Mouse (Mus musculus) heart, embryonic 15.5 days (tissue): ENCODE results near the gene Gdpd3. TPM values are rescaled to one million over a fixed set of nuclear protein-coding genes. Genes with fewer than 3 reads are reported as not detected.

Experiments
- ATAC-seq: fragments of 200-750 bp; cut with Nextera tagmentation; replicated peaks from 2 replicates; pipeline ENCODE4 v1.8.0; 2017; ENCODE audit warnings: low read depth, moderate TSS enrichment; ENCODE audit not compliant: insufficient number of reproducible peaks, insufficient read depth, low FRiP score
- H3K27ac ChIP-seq: fragments of 300-500 bp; sonication (generic); 2 replicates; pipeline ENCODE4 v1.5.1; 2015; ENCODE audit warnings: mild to moderate bottlenecking, inconsistent platforms
- H3K27me3 ChIP-seq: fragments of 300-500 bp; sonication (generic); 2 replicates; pipeline ENCODE4 v1.6.1; 2015; ENCODE audit warnings: inconsistent platforms
- H3K36me3 ChIP-seq: fragments of 300-500 bp; sonication (generic); 2 replicates; pipeline ENCODE4 v1.6.1; 2015; ENCODE audit warnings: mild to moderate bottlenecking, inconsistent platforms
- H3K4me1 ChIP-seq: fragments of 300-500 bp; sonication (generic); replicated peaks from 2 replicates; pipeline ENCODE4 v1.6.1; 2015; ENCODE audit warnings: inconsistent platforms
- H3K4me2 ChIP-seq: fragments of 300-500 bp; sonication (generic); 2 replicates; pipeline ENCODE4 v1.6.1; 2015; ENCODE audit warnings: inconsistent platforms, mild to moderate bottlenecking, moderate library complexity
- H3K4me3 ChIP-seq: fragments of 300-500 bp; sonication (generic); 2 replicates; pipeline ENCODE4 v1.5.1; 2015; ENCODE audit warnings: mild to moderate bottlenecking, inconsistent platforms
- H3K9ac ChIP-seq: fragments of 300-500 bp; sonication (generic); 2 replicates; pipeline ENCODE4 v1.6.1; 2015; ENCODE audit warnings: mild to moderate bottlenecking, inconsistent platforms
- H3K9me3 ChIP-seq: fragments of 300-500 bp; sonication (generic); replicated peaks from 2 replicates; pipeline ENCODE4 v1.6.1; 2016; ENCODE audit warnings: inconsistent platforms
- WGBS: fragments of 180-500 bp; shearing (Covaris S2); methylation state at CpG from one replicate; pipeline ENCODE4 v1.1.7; 2015; ENCODE audit warnings: mixed read lengths; 5-methylcytosine and 5-hydroxymethylcytosine counted together
- polyA plus RNA-seq: library from polyadenylated mRNA; unstranded; fragments of >200 nt; fragmentation: Nextera tagmentation; extraction: Ambion mirVana; gene quantifications from 2 replicates; pipeline ENCODE4 v1.2.1, GENCODE M21; 2015

The Gdpd3 gene
- polyA plus RNA-seq, 1 experiment from 2014 or later = 1.2 TPM

GRCm38 (mm10) chr7:126799468-126800268, 33.5 kb downstream of the Gdpd3 start:
- Histone ChIP-seq H3K4me1 (peaks cover 47% of the 10 kb centered on the region), H3K9ac (peak overlapping the region; percentile 73), H3K27me3 (no peaks in the 10 kb centered on the region), H3K9me3 (no peaks in the 10 kb centered on the region), H3K27ac (peak overlapping the region; percentile 100), H3K4me2 (peak overlapping the region; percentile 83), H3K4me3 (peak overlapping the region; percentile 88), H3K36me3 (peaks cover 25% of the 10 kb centered on the region)
- ATAC-seq = peak; percentile 87
- 1% methylated on average over 38 of the region's 38 CpGs for WGBS

DNA sequence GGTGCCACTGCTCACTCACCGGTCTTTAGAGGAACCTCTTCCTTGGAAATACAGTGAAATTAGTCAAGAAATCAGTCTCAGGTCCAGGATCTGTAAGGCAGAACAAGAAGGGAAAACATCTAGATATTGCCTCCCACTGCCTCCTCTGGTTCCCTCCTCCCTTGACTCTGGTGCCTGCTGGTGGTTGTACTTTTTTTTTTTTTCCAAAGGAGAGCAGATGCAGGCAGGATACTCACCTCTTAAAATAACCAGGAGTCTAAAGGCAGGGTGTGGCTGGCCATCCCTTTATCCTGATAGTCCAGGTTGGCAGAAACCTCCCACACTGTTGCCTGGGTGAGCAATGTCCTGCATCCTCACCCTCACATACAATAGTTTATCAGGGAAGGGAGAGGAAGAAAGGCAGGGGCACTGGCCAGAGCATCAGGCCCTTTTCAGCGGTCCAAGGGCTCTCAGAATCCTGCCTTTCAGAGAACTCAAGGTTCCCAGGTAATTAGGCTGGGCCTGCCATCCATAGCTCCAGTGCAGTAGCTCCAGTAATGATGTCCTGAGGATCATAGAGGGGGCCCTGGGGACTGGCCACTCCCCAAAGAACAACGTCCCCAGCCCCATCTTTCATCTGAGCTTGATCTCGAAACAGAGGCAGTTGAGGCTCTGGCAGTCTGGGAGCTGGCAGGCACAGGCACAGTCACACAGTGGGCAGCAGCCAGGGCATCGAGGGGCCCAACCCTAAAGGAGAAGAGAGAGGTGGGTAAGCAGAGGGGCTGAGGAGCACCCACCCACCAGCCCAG, 34.3 kb downstream of the Gdpd3 start:
- H3K4me1 ChIP-seq = peaks cover 39% of the 10 kb centered on the region
- peak overlapping the region; percentile 100 for H3K27ac ChIP-seq
- H3K9ac ChIP-seq = peak overlapping the region; percentile 73
- ATAC-seq = no peak
- no peaks in the 10 kb centered on the region for H3K27me3 ChIP-seq
- H3K4me2 ChIP-seq = peak overlapping the region; percentile 83
- peaks cover 19% of the 10 kb centered on the region for H3K36me3 ChIP-seq
- H3K4me3 ChIP-seq = peak overlapping the region; percentile 88
- WGBS = 51% methylated on average over 5 of the region's 5 CpGs
- H3K9me3 ChIP-seq = no peaks in the 10 kb centered on the region

GRCm38 (mm10) chr7:126801057-126801422, 34.9 kb downstream of the Gdpd3 start:
- Histone ChIP-seq H3K9ac (no peak overlapping the region), H3K4me1 (peaks cover 33% of the 10 kb centered on the region), H3K27ac (peak overlapping the region; percentile 100), H3K27me3 (no peaks in the 10 kb centered on the region), H3K4me2 (0 out of 2 replicates have a peak overlapping the region, but pooled peaks have one; percentile 83), H3K9me3 (no peaks in the 10 kb centered on the region), H3K36me3 (peaks cover 15% of the 10 kb centered on the region), H3K4me3 (no peak overlapping the region)
- no peak for ATAC-seq
- WGBS = 89% methylated on average over 16 of the region's 16 CpGs

- WGBS = 74% methylated on average over 11 of the region's 11 CpGs
- no peak overlapping the region for H3K9ac ChIP-seq
Measured at GRCm38 (mm10) chr7:126802134-126802889, 36.2 kb downstream of the Gdpd3 start.

GRCm38 (mm10) chr7:126803181-126803580, 37.0 kb downstream of the Gdpd3 start:
- Histone ChIP-seq H3K27me3 (no peaks in the 10 kb centered on the region), H3K4me1 (peaks cover 27% of the 10 kb centered on the region), H3K36me3 (0 out of 2 replicates have a peak, but pooled peaks cover 4% of the 10 kb centered on the region), H3K4me2 (no peak overlapping the region), H3K27ac (no peak overlapping the region), H3K4me3 (no peak overlapping the region), H3K9ac (no peak overlapping the region), H3K9me3 (no peaks in the 10 kb centered on the region)
- no peak for ATAC-seq
- 76% methylated on average over 6 of the region's 6 CpGs for WGBS

More at GRCm38 (mm10) chr7:126802134-126802889, 36.2 kb downstream of the Gdpd3 start:
- Histone ChIP-seq H3K36me3 (0 out of 2 replicates have a peak, but pooled peaks cover 4% of the 10 kb centered on the region), H3K9me3 (no peaks in the 10 kb centered on the region), H3K27ac (no peak overlapping the region), H3K4me3 (no peak overlapping the region), H3K4me1 (peaks cover 25% of the 10 kb centered on the region), H3K27me3 (no peaks in the 10 kb centered on the region), H3K4me2 (no peak overlapping the region)
- no peak for ATAC-seq

DNA sequence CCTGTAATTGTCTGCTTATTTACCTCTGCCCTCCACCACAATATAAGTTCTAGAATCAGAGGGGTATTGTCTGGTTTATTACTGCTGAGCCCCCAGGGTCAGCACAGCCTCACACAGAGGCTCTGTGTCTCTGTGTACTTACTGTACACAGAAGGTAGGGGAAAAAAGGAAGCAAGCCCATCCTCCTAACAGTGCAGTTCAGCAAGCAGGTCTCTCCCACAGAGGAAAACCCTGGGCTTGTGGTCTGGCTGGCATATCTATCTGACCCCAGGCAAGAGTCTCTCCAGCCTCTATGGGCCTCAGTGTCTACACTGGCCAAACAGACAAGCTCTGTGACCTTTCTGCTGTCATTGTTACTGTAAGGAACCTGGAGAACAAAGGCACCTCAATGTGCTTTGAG, 37.6 kb downstream of the Gdpd3 start:
- no peak for ATAC-seq
- H3K9ac ChIP-seq = no peak overlapping the region
- H3K4me1 ChIP-seq = peaks cover 33% of the 10 kb centered on the region
- H3K27me3 ChIP-seq = no peaks in the 10 kb centered on the region
- H3K4me2 ChIP-seq = no peak overlapping the region
- no peaks in the 10 kb centered on the region for H3K9me3 ChIP-seq
- 0 out of 2 replicates have a peak, but pooled peaks cover 4% of the 10 kb centered on the region for H3K36me3 ChIP-seq
- H3K27ac ChIP-seq = no peak overlapping the region
- no peak overlapping the region for H3K4me3 ChIP-seq

DNA sequence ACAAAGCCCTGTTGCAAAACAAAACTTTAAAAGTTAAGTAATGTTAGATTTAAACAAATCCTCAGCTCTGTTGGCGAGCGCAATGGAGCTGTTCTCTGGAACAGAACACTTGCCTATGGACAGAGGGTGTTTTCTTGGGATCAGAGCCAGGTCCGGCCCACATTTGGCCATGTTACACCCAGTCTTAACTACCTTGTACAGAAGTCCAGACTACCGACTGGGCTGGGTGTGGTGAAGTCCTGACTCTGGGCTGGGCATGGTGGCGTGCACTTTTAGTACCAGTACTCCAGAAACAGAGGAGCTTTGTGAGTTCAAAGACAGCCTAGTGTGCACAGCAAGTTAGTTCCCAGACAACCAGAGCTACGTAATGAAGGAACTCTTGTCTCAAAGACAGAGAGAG, 40.8 kb downstream of the Gdpd3 start:
- peak overlapping the region; percentile 33 for H3K27ac ChIP-seq
- 52% methylated on average over 6 of the region's 6 CpGs for WGBS
- 0 out of 2 replicates have a peak, but pooled peaks cover 4% of the 10 kb centered on the region for H3K36me3 ChIP-seq
- H3K9ac ChIP-seq = no peak overlapping the region
- peaks cover 26% of the 10 kb centered on the region for H3K4me1 ChIP-seq
- no peaks in the 10 kb centered on the region for H3K9me3 ChIP-seq
- no peak overlapping the region for H3K4me3 ChIP-seq
- no peaks in the 10 kb centered on the region for H3K27me3 ChIP-seq
- ATAC-seq = no peak
- H3K4me2 ChIP-seq = 0 out of 2 replicates have a peak overlapping the region, but pooled peaks have one; percentile 8

GRCm38 (mm10) chr7:126807405-126807804, 41.3 kb downstream of the Gdpd3 start:
- Histone ChIP-seq H3K9me3 (no peaks in the 10 kb centered on the region), H3K27ac (peak overlapping the region; percentile 33; the same call in 1 of the 2 replicates), H3K36me3 (0 out of 2 replicates have a peak, but pooled peaks cover 4% of the 10 kb centered on the region), H3K4me2 (peak overlapping the region; percentile 87; the same call in 1 of the 2 replicates), H3K9ac (no peak overlapping the region), H3K4me1 (peaks cover 26% of the 10 kb centered on the region), H3K4me3 (no peak overlapping the region), H3K27me3 (no peaks in the 10 kb centered on the region)
- 58% methylated on average over 4 of the region's 4 CpGs for WGBS
- no peak for ATAC-seq

DNA sequence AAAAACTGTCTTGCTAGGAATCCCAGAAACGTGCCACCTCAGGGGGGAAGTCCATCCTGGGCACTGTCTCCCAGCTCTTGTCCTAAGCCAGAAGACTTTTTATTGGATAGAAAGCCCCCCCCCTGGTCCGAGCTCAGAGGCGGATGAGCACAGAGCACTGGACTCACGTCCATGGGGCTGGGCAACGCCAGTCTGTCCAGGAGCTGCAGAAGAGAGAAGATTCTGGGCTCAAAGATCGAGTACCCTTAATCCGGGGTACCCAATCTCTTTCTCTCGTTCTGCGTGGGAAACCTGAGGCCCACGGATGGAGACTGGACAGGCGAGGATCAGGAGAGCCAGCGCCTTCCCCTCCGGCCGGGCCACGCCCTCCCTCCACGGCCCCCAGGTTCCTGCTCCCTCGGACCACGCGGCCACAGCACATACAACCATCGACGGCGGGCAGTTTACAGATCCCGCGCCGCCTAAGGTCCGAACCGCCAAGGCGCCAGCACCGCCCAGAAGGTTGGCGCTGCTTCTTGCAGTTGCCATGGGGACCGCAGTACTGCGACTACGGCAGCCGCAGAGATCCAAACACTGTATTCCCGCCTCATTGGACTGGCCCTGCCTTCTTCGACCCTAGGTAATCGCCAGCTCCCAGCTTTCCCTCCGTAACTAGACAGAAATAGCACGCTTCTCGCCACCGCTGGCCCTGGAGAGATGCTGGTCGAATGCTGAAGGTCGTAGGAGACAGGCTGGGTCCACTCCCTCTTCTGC, 42.7 kb downstream of the Gdpd3 start:
- H3K4me2 ChIP-seq = peak overlapping the region; percentile 87
- no peaks in the 10 kb centered on the region for H3K9me3 ChIP-seq
- H3K27me3 ChIP-seq = no peaks in the 10 kb centered on the region
- H3K4me1 ChIP-seq = peaks cover 26% of the 10 kb centered on the region
- H3K27ac ChIP-seq = peak overlapping the region; percentile 87
- H3K9ac ChIP-seq = peak overlapping the region; percentile 73
- ATAC-seq = peak; percentile 91
- peak overlapping the region; percentile 67 for H3K4me3 ChIP-seq
- H3K36me3 ChIP-seq = 0 out of 2 replicates have a peak, but pooled peaks cover 4% of the 10 kb centered on the region
- WGBS = 1% methylated on average over 43 of the region's 43 CpGs

- no peaks in the 10 kb centered on the region for H3K9me3 ChIP-seq
- 0 out of 2 replicates have a peak, but pooled peaks cover 4% of the 10 kb centered on the region for H3K36me3 ChIP-seq
- WGBS = 55% methylated on average over 5 of the region's 5 CpGs
- no peak overlapping the region for H3K4me3 ChIP-seq
- no peak overlapping the region for H3K9ac ChIP-seq
- peaks cover 26% of the 10 kb centered on the region for H3K4me1 ChIP-seq
- no peaks in the 10 kb centered on the region for H3K27me3 ChIP-seq
- peak overlapping the region; percentile 87 for H3K4me2 ChIP-seq
- no peak for ATAC-seq
- peak overlapping the region; percentile 87 for H3K27ac ChIP-seq
Measured at GRCm38 (mm10) chr7:126809723-126810369, 43.7 kb downstream of the Gdpd3 start.
